8 mouse cellular contexts compared by ENCODE assay signal in genomic region chr11:46056770-46057411, GRCm38 (mm10). TPM values are rescaled to one million over a fixed set of nuclear protein-coding genes. Genes with fewer than 3 reads are reported as not detected.
A peak's percentile ranks its signal among the peaks of the same experiment; 100 is the strongest.
DNase-seq lines count a peak whose midpoint lies in the region; ATAC-seq and TF ChIP-seq lines count a peak whose summit lies in the region.

No protein-coding gene starts in this region.

- peak overlapping the region; percentile 66 for H3K4me2 ChIP-seq in intestine, embryonic 15.5 days (replicated peaks)
- H3K4me2 ChIP-seq in midbrain, embryonic 14.5 days (ENCODE audit: low read length): peak overlapping the region; percentile 73

- no peak for TF ChIP-seq POLR2A in bone marrow, adult 2 months (IDR thresholded peaks at IDR 0.05; ENCODE audit: borderline replicate concordance, control insufficient read depth, low read depth, low read length)

- peak overlapping the region; percentile 83 for H3K4me3 ChIP-seq in bone marrow, adult 2 months (replicated peaks; ENCODE audit: control insufficient read depth, low read depth, low read length)
- H3K4me3 ChIP-seq in intestine, embryonic 15.5 days (replicated peaks): peak overlapping the region; percentile 65
- peak overlapping the region; percentile 51 for H3K4me3 ChIP-seq in midbrain, embryonic 14.5 days (replicated peaks; ENCODE audit: low read depth, low read length)

- ATAC-seq in intestine, embryonic 15.5 days: 0 out of 2 replicates have a peak, but pooled peaks have one; percentile 18
- ATAC-seq in midbrain, embryonic 14.5 days (ENCODE audit: low FRiP score, low TSS enrichment): 0 out of 2 replicates have a peak, but pooled peaks have one; percentile 10
- no peak for ATAC-seq in activated CD4-positive, CD25-positive, alpha-beta regulatory T cell, adult 4 months

- H3K4me1 ChIP-seq in bone marrow, adult 2 months (ENCODE audit: control insufficient read depth, insufficient read depth, low read length): peaks cover 4% of the 10 kb centered on the region
- peaks cover 8% of the 10 kb centered on the region; the same call in 1 of the 2 replicates for H3K4me1 ChIP-seq in intestine, embryonic 15.5 days (replicated peaks)
- peaks cover 11% of the 10 kb centered on the region; the same call in 1 of the 2 replicates for H3K4me1 ChIP-seq in midbrain, embryonic 14.5 days (ENCODE audit: control insufficient read depth, insufficient read depth, low read length)

- H3K27ac ChIP-seq in bone marrow, adult 2 months (ENCODE audit: control insufficient read depth, insufficient read depth, low read depth, low read length, poor library complexity): peak overlapping the region; percentile 40
- peak overlapping the region; percentile 90 for H3K27ac ChIP-seq in intestine, embryonic 15.5 days
- peak overlapping the region; percentile 86 for H3K27ac ChIP-seq in midbrain, embryonic 14.5 days (replicated peaks; ENCODE audit: low read depth, low read length)

- 10% methylated on average over 25 of the region's 25 CpGs for WGBS in bone marrow, adult 2 months
- 3% methylated on average over 25 of the region's 25 CpGs for WGBS in intestine, embryonic 15.5 days
- WGBS in midbrain, embryonic 14.5 days: 4% methylated on average over 25 of the region's 25 CpGs

- no peaks in the 10 kb centered on the region for H3K36me3 ChIP-seq in intestine, embryonic 15.5 days
- no peaks in the 10 kb centered on the region for H3K36me3 ChIP-seq in midbrain, embryonic 14.5 days (ENCODE audit: control insufficient read depth, insufficient read depth, low read length)

- intact Hi-C loops in left cerebral cortex, postnatal 4 days (cut with DNase I): loop anchor here (10.0 kb wide), 1 partner anchor 92 kb away; no protein-coding TSS in a partner anchor
- intact Hi-C loops in left cerebral cortex, postnatal 25 days (cut with DNase I): loop anchor here (2.0 to 5.0 kb wide), 3 partner anchors 100 to 158 kb away; partner anchors contain the start of genes Lsm11 and Thg1l

- peak; percentile 34 for DNase-seq in left cerebral cortex, postnatal 4 days
- DNase-seq in left cerebral cortex, postnatal 25 days (ENCODE audit: low spot score in 2 of 2): no peak
- peak; percentile 58 for DNase-seq in gastrocnemius, postnatal 10 days
- DNase-seq in midbrain, embryonic 14.5 days: peak; percentile 65
- DNase-seq in spleen, postnatal 14 days (ENCODE audit: low spot score in 2 of 2): no peak

- peak overlapping the region; percentile 72 for H3K9ac ChIP-seq in intestine, embryonic 15.5 days
- peak overlapping the region; percentile 85 for H3K9ac ChIP-seq in midbrain, embryonic 14.5 days (replicated peaks; ENCODE audit: low read length)

- H3K27me3 ChIP-seq in intestine, embryonic 15.5 days (replicated peaks): no peaks in the 10 kb centered on the region
- H3K27me3 ChIP-seq in midbrain, embryonic 14.5 days (ENCODE audit: control insufficient read depth, insufficient read depth, low read length): no peaks in the 10 kb centered on the region

- H3K9me3 ChIP-seq in intestine, embryonic 15.5 days: no peaks in the 10 kb centered on the region
- no peaks in the 10 kb centered on the region for H3K9me3 ChIP-seq in midbrain, embryonic 14.5 days (ENCODE audit: control insufficient read depth, low read length)

- TF ChIP-seq CTCF in bone marrow, adult 2 months (IDR thresholded peaks at IDR 0.05; ENCODE audit: control insufficient read depth, insufficient read depth, low read length): no peak

RNA-seq across cellular contexts. Expression of gene Adam19, which starts 1.1 kb away (rescaled TPM):
- 10 to 100 TPM; 40.0 to 44.9 TPM for total RNA-seq in left cerebral cortex, postnatal 4 days (2021)
- total RNA-seq in left cerebral cortex, postnatal 25 days (2021): 10 to 100 TPM; 23.6 to 26.8 TPM
- polyA plus RNA-seq in bone marrow, adult 2 months (2011; ENCODE audit: insufficient read depth, insufficient read length, low replicate concordance, missing spikeins): 6.1 and 17.6 TPM in 2 replicates
- total RNA-seq in gastrocnemius, postnatal 10 days (2021): 10 to 100 TPM; 30.9 to 42.8 TPM
- polyA plus RNA-seq in intestine, embryonic 15.5 days (2015; fragmentation: Nextera tagmentation; extraction: Ambion mirVana): 16.5 and 16.6 TPM in 2 replicates
- 7.0 and 8.3 TPM in 2 replicates for polyA plus RNA-seq in midbrain, embryonic 14.5 days (2014; fragmentation: Nextera tagmentation; extraction: Ambion mirVana)
- 10 to 100 TPM; 74.6 to 85.8 TPM for polyA plus RNA-seq in activated CD4-positive, CD25-positive, alpha-beta regulatory T cell, adult 4 months (2017; shearing (Covaris generic))

RNA-seq across cellular contexts. Expression of gene Gm12166, which starts 4.8 kb away (rescaled TPM):
- total RNA-seq in left cerebral cortex, postnatal 4 days (2021): 1 to 10 TPM; 2.2 to 4.4 TPM
- 1 to 10 TPM; 1.2 to 2.8 TPM for total RNA-seq in left cerebral cortex, postnatal 25 days (2021)
- 11.6 and 31.7 TPM in 2 replicates for polyA plus RNA-seq in bone marrow, adult 2 months (2011; ENCODE audit: insufficient read depth, insufficient read length, low replicate concordance, missing spikeins)
- 1 to 10 TPM in 1 of 2 experiments, under 1 TPM in 1; 0.72 to 1.4 TPM for total RNA-seq in gastrocnemius, postnatal 10 days (2021)
- polyA plus RNA-seq in intestine, embryonic 15.5 days (2015; fragmentation: Nextera tagmentation; extraction: Ambion mirVana): 5.2 and 7.3 TPM in 2 replicates
- 5.6 and 6.0 TPM in 2 replicates for polyA plus RNA-seq in midbrain, embryonic 14.5 days (2014; fragmentation: Nextera tagmentation; extraction: Ambion mirVana)
- 10 to 100 TPM; 19.9 to 53.2 TPM for polyA plus RNA-seq in activated CD4-positive, CD25-positive, alpha-beta regulatory T cell, adult 4 months (2017; shearing (Covaris generic))

Comparison
In these comparisons a context has a peak if more than half of its experiments do, and no peak if none do; other contexts are left out.
1. DNase-seq: peak in left cerebral cortex, postnatal 4 days (single experiment), gastrocnemius, postnatal 10 days (single experiment) and midbrain, embryonic 14.5 days (single experiment); none in left cerebral cortex, postnatal 25 days (0 of 2) and spleen, postnatal 14 days (0 of 2).
2. H3K27ac ChIP-seq: peak in every context shown above with its lines; median percentile 90 in intestine, embryonic 15.5 days; 86 in midbrain, embryonic 14.5 days; 40 in bone marrow, adult 2 months.
3. Peak in every context shown above with its lines, with median percentiles within 50 percentile points of each other: H3K4me3 ChIP-seq.